Mouse (Mus musculus) olfactory bulb, adult 2 months (tissue): ENCODE data around the gene Smarcb1.

Experiments used
- CTCF ChIP-seq: fragments of 200-500 bp; IDR thresholded peaks from 2 replicates; pipeline ENCODE4 v1.5.1; 2012; ENCODE audit warnings: low read depth, mild to moderate bottlenecking, low read length, moderate library complexity; ENCODE audit not compliant: insufficient read depth
- POLR2A ChIP-seq: fragments of 200-500 bp; IDR thresholded peaks from 2 replicates; pipeline ENCODE4 v1.6.1; 2012; ENCODE audit warnings: mild to moderate bottlenecking, low read depth, low read length, moderate library complexity; ENCODE audit not compliant: insufficient read depth

DNA sequence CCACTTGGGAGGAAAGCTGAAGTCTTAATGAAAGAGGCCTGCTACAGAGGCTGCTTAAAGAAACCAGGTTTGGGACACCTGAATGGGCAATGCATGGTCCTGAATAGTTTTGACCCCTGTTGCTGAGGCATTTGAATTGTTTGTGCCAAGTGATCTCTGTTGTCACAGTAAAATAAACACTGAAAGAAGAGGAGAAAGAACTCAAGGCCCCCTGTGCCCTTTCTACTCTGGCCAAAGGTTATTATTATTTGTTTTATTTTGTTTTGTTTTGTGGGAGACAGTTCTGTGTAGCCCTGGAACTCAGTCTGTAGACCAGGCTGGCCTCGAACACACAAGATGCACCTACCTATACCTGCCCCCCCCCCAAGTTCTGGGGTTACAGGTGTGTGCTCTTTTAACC is 13.6 kb upstream of the Smarcb1 start:
- TF ChIP-seq POLR2A (no peak), CTCF (no peak)
